Mouse (Mus musculus): Measurements from ENCODE around the gene Jade1.

DNA sequence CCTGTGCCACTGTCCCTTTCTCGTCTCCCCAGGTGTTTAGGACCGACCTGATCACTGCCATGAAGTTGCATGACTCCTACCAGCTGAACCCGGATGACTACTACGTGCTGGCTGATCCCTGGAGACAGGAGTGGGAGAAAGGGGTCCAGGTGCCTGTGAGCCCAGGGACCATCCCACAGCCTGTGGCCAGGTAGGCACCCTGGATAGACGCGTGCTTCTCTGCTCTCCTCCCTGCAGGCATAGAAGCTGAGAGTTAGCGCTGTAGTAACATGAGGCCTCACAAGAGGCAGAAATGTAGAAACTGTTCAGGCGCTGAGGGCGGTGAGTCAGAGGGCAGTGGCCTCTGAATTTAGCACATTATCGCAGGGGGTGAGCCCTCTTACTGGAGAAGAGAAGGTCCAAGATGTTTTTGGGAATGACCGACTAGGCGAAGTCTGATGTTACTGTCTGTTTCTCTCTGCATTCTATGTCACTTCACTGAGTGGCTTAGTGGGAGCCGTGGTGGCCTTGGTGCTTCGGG, 36.2 kb downstream of the Jade1 start:
- no peak for TF ChIP-seq CTCF (IDR thresholded peaks at IDR 0.05 in 2 of 3, conservative IDR thresholded peaks at IDR 0.05 in 1 of 3; ENCODE audit: control insufficient read depth in 1 of 3, insufficient read depth in 1 of 3, low read depth in 2 of 3, low read length in 3 of 3, poor library complexity in 1 of 3, severe bottlenecking in 1 of 3)
- TF ChIP-seq TAL1 (IDR thresholded peaks at IDR 0.05; ENCODE audit: low read length) = no peak
- no peak for TF ChIP-seq EP300 (IDR thresholded peaks at IDR 0.05; ENCODE audit: low read depth in 1 of 2, low read length in 2 of 2)
- no peak; the same call in 1 of the 2 replicates for TF ChIP-seq POLR2AphosphoS2 (IDR thresholded peaks at IDR 0.05; ENCODE audit: low read length)
